Mouse (Mus musculus): ENCODE data around the gene Ank. TPM values are rescaled to one million over a fixed set of nuclear protein-coding genes. Genes with fewer than 3 reads are reported as not detected.
"Not testable (repeated sequence)": the region's sequence is repeated elsewhere in the genome, so short reads cannot be mapped to it uniquely, and the experiment has no call there.

Gene Ank
- polyA plus RNA-seq, 1 experiment from 2014 or later: 15.3 TPM

DNA sequence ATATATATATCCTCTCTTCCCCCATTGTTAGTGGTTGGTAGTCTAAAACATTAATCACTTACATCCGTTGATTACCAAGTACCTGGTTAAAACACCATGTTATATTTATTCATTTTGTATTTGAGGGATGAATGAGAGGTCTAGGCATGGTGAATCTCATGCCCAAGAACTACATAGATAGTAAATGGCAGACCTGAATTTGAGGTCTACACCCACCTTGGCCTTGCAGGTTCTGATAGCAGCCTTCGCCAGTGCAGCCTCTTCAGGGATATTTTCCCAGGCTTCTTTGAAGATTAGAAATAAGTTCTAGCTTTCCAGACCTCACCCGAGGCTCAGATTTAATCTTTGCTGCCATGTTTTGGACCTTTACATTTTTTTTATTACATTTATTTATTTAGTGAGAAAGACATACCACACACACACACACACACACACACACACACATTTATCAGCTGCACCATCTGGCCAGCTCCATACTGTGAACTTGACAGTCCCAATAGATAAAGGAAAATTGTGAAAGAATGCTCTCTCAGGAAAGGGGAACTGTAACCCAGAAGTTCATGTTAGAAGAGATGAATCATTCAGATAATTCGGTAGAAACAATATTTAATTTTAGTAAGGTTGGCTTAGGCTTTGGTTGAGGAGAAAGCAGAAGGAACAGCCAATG, 2.5 kb downstream of the Ank start:
- H3K4me1 ChIP-seq: 0 out of 2 replicates have a peak, but pooled peaks cover 4% of the 10 kb centered on the region
- ATAC-seq (ENCODE audit: insufficient read depth, low FRiP score, low read depth): no peak
- WGBS: 57% methylated on average over 4 of the region's 4 CpGs

DNA sequence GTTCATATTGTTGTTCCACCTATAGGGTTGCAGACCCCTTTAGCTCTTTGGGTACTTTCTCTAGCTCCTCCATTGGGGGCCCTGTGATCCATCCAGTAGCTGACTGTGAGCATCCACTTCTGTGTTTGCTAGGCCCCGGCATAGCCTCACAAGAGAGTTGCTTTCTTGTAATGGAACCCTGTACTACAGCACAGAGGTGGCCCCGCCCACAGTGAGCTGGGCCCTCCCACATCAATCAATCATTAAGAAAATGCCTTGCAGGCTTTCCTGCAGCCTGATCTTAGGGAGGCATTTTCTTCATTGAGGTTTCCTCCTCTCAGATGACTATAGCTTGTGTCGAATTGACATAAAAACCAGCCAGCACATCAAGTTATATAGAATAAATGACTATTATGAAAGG, 3.9 kb downstream of the Ank start:
- not testable (repeated sequence) for ATAC-seq (ENCODE audit: insufficient read depth, low FRiP score, low read depth); H3K27ac ChIP-seq; H3K4me3 ChIP-seq (replicated peaks); H3K36me3 ChIP-seq; H3K4me1 ChIP-seq; H3K9me3 ChIP-seq; H3K4me2 ChIP-seq; H3K27me3 ChIP-seq (replicated peaks); H3K9ac ChIP-seq
- 51% methylated on average over 3 of the region's 3 CpGs for WGBS

More for the DNA sequence above, 2.5 kb downstream of the Ank start:
- Histone ChIP-seq H3K4me2 (no peak overlapping the region), H3K9me3 (no peaks in the 10 kb centered on the region), H3K27ac (no peak overlapping the region), H3K36me3 (no peaks in the 10 kb centered on the region), H3K4me3 (replicated peaks) (no peak overlapping the region), H3K9ac (no peak overlapping the region), H3K27me3 (replicated peaks) (no peaks in the 10 kb centered on the region)

GRCm38 (mm10) chr15:27472315-27472714, 5.8 kb downstream of the Ank start:
- no peak overlapping the region for H3K4me2 ChIP-seq
- no peaks in the 10 kb centered on the region for H3K9me3 ChIP-seq
- no peak overlapping the region for H3K4me3 ChIP-seq (replicated peaks)
- H3K36me3 ChIP-seq: no peaks in the 10 kb centered on the region
- H3K27me3 ChIP-seq (replicated peaks): no peaks in the 10 kb centered on the region
- no peaks in the 10 kb centered on the region for H3K4me1 ChIP-seq
- no peak for ATAC-seq (ENCODE audit: insufficient read depth, low FRiP score, low read depth)
- 78% methylated on average over 9 of the region's 9 CpGs for WGBS
- no peak overlapping the region for H3K27ac ChIP-seq
- no peak overlapping the region for H3K9ac ChIP-seq

DNA sequence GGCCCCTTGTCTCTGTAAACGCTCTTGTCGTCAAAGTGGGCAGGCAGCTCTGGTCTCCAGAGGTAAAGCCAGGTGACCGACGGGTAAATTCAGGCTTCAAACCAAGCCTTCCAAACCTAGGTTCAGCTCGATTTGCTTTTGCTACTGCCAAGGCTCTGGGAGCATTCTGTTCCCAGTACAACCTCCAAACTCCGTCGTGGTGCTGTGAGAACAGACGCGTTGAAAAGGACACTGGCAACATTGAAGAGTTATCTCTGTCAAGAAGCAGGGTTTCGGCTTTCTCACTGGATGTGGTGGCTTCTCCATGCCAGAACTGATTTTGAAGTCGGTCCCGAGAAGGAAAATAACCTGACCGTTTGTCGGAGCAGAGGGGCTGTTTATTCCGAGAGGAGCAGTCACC, 9.5 kb downstream of the Ank start:
- no peak overlapping the region for H3K27ac ChIP-seq
- no peak overlapping the region for H3K9ac ChIP-seq
- no peaks in the 10 kb centered on the region for H3K36me3 ChIP-seq
- no peak overlapping the region for H3K4me3 ChIP-seq (replicated peaks)
- H3K4me1 ChIP-seq: no peaks in the 10 kb centered on the region
- ATAC-seq (ENCODE audit: insufficient read depth, low FRiP score, low read depth): no peak
- no peaks in the 10 kb centered on the region for H3K27me3 ChIP-seq (replicated peaks)
- no peak overlapping the region for H3K4me2 ChIP-seq
- H3K9me3 ChIP-seq: no peaks in the 10 kb centered on the region
- 74% methylated on average over 15 of the region's 15 CpGs for WGBS

DNA sequence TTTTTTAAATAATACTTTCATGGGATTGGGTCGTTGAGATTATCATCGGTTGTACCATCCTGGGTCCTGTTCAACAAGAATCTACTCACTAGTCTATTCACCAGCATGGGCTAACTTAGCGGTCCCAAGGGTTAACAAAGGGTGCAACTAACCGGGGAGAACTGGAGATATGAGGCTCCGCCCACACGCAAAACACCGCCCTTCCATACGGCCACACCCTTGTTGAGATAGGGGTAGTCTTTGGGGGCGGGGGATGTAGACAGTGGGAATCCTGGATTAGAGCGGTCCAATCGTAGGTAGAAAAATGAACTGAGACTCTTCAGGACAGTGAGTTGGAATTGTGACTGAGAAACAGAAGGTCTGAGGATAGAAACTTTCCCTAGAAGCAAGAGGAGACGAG, 10.2 kb downstream of the Ank start:
- H3K36me3 ChIP-seq: no peaks in the 10 kb centered on the region
- H3K4me3 ChIP-seq (replicated peaks): no peak overlapping the region
- ATAC-seq (ENCODE audit: insufficient read depth, low FRiP score, low read depth): no peak
- H3K9me3 ChIP-seq: no peaks in the 10 kb centered on the region
- no peak overlapping the region for H3K9ac ChIP-seq
- H3K4me1 ChIP-seq: no peaks in the 10 kb centered on the region
- WGBS: 77% methylated on average over 12 of the region's 12 CpGs
- no peak overlapping the region for H3K27ac ChIP-seq
- no peaks in the 10 kb centered on the region for H3K27me3 ChIP-seq (replicated peaks)
- H3K4me2 ChIP-seq: no peak overlapping the region

DNA sequence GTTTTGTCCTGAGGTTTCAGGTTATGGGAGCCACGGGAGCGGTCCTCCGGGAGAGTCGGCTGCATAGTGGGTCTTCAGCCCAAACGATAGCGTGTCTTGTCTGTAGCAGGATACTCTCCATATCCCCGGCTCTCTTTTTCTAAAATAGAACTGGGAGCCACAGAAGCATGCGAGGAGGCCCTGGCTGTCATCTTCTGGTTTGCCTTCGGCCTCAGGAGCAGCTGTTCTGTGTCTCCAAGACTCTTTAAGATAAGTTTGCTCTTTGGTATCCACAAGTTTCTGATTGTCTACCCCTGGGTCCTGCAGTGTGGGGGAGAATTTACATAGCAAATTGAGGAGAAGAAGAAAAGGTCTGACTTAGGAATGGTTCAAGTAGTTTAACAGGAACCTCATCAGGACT, 10.7 kb downstream of the Ank start:
- H3K36me3 ChIP-seq: no peaks in the 10 kb centered on the region
- no peak overlapping the region for H3K9ac ChIP-seq
- no peak overlapping the region for H3K4me2 ChIP-seq
- H3K9me3 ChIP-seq: no peaks in the 10 kb centered on the region
- no peak for ATAC-seq (ENCODE audit: insufficient read depth, low FRiP score, low read depth)
- WGBS: 89% methylated on average over 9 of the region's 9 CpGs
- H3K27ac ChIP-seq: peak overlapping the region; percentile 8; the same call in 1 of the 2 replicates
- no peak overlapping the region for H3K4me3 ChIP-seq (replicated peaks)
- H3K27me3 ChIP-seq (replicated peaks): no peaks in the 10 kb centered on the region
- peaks cover 4% of the 10 kb centered on the region; the same call in 1 of the 2 replicates for H3K4me1 ChIP-seq

GRCm38 (mm10) chr15:27477630-27478029, 11.2 kb downstream of the Ank start:
- Histone ChIP-seq H3K9ac (no peak overlapping the region), H3K27ac (peak overlapping the region; percentile 8; the same call in 1 of the 2 replicates), H3K9me3 (no peaks in the 10 kb centered on the region), H3K4me1 (peaks cover 4% of the 10 kb centered on the region; the same call in 1 of the 2 replicates), H3K36me3 (no peaks in the 10 kb centered on the region), H3K27me3 (replicated peaks) (no peaks in the 10 kb centered on the region), H3K4me3 (replicated peaks) (no peak overlapping the region), H3K4me2 (no peak overlapping the region)
- peak; percentile 84 for ATAC-seq (ENCODE audit: insufficient read depth, low FRiP score, low read depth)
- 57% methylated on average over 7 of the region's 7 CpGs for WGBS

- no peaks in the 10 kb centered on the region for H3K9me3 ChIP-seq
- H3K9ac ChIP-seq: no peak overlapping the region
- no peak overlapping the region for H3K4me2 ChIP-seq
- no peaks in the 10 kb centered on the region for H3K27me3 ChIP-seq (replicated peaks)
- ATAC-seq (ENCODE audit: insufficient read depth, low FRiP score, low read depth): no peak
- H3K4me3 ChIP-seq (replicated peaks): no peak overlapping the region
- 73% methylated on average over 4 of the region's 4 CpGs for WGBS
- H3K4me1 ChIP-seq: peaks cover 8% of the 10 kb centered on the region
- H3K27ac ChIP-seq: no peak overlapping the region
- H3K36me3 ChIP-seq: no peaks in the 10 kb centered on the region
Measured at GRCm38 (mm10) chr15:27480333-27481015, 14.0 kb downstream of the Ank start.

DNA sequence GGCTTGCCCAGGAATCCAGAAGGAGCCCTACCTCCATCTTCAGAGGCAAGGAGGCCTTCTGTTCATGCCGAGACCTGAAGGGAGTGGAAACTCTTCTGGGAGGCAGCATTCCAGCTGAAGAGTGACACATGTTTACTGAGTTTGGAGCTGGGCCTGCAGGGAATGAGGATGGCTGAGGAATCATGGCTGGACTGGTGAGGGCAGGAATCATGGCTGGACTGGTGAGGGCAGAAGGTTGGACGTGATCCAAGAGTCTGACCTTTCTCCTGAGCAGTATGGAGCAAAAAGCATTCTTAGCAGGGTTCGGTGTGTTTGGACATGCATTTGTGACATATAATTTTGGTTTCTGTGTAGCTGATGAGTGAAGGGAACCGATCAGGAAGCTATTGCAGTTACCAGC, 15.5 kb downstream of the Ank start:
- H3K4me3 ChIP-seq (replicated peaks): no peak overlapping the region
- no peak for ATAC-seq (ENCODE audit: insufficient read depth, low FRiP score, low read depth)
- H3K4me1 ChIP-seq: peaks cover 22% of the 10 kb centered on the region
- 62% methylated on average over 4 of the region's 4 CpGs for WGBS
- H3K9me3 ChIP-seq: no peaks in the 10 kb centered on the region
- H3K4me2 ChIP-seq: no peak overlapping the region
- H3K27ac ChIP-seq: no peak overlapping the region
- H3K9ac ChIP-seq: no peak overlapping the region
- no peaks in the 10 kb centered on the region for H3K36me3 ChIP-seq
- no peaks in the 10 kb centered on the region for H3K27me3 ChIP-seq (replicated peaks)

- 41% methylated on average over 3 of the region's 3 CpGs for WGBS
- H3K4me2 ChIP-seq: no peak overlapping the region
- H3K27ac ChIP-seq: no peak overlapping the region
- H3K9me3 ChIP-seq: no peaks in the 10 kb centered on the region
- no peak overlapping the region for H3K4me3 ChIP-seq (replicated peaks)
- peaks cover 32% of the 10 kb centered on the region for H3K4me1 ChIP-seq
- no peak for ATAC-seq (ENCODE audit: insufficient read depth, low FRiP score, low read depth)
- no peak overlapping the region for H3K9ac ChIP-seq
- no peaks in the 10 kb centered on the region for H3K36me3 ChIP-seq
- no peaks in the 10 kb centered on the region for H3K27me3 ChIP-seq (replicated peaks)
Measured at GRCm38 (mm10) chr15:27483183-27483582, 16.7 kb downstream of the Ank start.

DNA sequence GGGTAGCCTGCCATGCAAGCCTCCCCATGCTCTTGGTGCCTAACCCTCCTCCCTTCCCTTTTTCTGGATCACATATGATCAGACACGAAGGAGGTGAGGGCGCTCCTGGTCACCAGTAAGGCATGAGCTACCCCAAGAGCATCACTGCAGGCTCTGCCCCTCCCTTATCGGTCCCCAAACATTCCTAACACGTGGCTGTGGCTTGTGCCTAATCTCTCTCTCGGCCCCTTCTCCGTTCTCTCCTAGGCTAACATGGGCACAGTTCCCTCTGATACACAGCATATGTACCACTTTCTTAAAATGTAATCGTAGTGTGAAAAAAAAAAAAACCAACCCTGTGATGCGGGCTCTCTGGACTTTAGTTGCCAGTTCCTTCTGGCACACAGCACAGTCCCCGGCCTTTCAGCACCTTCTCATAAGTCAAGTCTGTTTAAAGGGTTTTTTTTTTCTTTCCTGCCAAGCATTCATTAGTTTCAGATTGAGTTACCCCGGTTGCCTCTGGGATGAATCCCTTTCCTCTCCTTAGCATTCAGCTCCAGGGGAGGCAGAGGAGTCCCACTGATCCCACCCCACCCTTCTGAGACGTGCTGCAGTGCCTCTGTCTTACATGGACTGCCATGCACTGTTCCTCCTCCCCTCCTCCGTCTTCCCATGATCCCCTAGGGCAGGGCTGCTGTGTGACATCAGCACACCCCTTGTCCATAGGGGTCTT, 19.2 kb downstream of the Ank start:
- no peak overlapping the region for H3K4me3 ChIP-seq (replicated peaks)

GRCm38 (mm10) chr15:27486279-27486618, 19.8 kb downstream of the Ank start:
- ATAC-seq (ENCODE audit: insufficient read depth, low FRiP score, low read depth): no peak
- Histone ChIP-seq H3K4me3 (replicated peaks) (no peak overlapping the region), H3K4me1 (peaks cover 45% of the 10 kb centered on the region), H3K4me2 (peak overlapping the region; percentile 20; the same call in 1 of the 2 replicates), H3K27me3 (replicated peaks) (no peaks in the 10 kb centered on the region), H3K27ac (no peak overlapping the region; the same call in 1 of the 2 replicates), H3K9ac (no peak overlapping the region), H3K36me3 (no peaks in the 10 kb centered on the region), H3K9me3 (no peaks in the 10 kb centered on the region)
- WGBS: 60% methylated on average over 5 of the region's 5 CpGs

More for the DNA sequence above, 19.2 kb downstream of the Ank start:
- peak; percentile 68 for ATAC-seq (ENCODE audit: insufficient read depth, low FRiP score, low read depth)
- Histone ChIP-seq H3K27me3 (replicated peaks) (no peaks in the 10 kb centered on the region), H3K4me1 (peaks cover 45% of the 10 kb centered on the region), H3K9me3 (no peaks in the 10 kb centered on the region), H3K36me3 (no peaks in the 10 kb centered on the region), H3K4me2 (peak overlapping the region; percentile 20; the same call in 1 of the 2 replicates), H3K27ac (no peak overlapping the region; the same call in 1 of the 2 replicates), H3K9ac (no peak overlapping the region)
- 34% methylated on average over 12 of the region's 12 CpGs for WGBS
